Mouse (Mus musculus): ENCODE data around the gene Fbxo30. TPM values are rescaled to one million over a fixed set of nuclear protein-coding genes. Genes with fewer than 3 reads are reported as not detected.
"Not testable (repeated sequence)": the region's sequence is repeated elsewhere in the genome, so short reads cannot be mapped to it uniquely, and the experiment has no call there.

Gene Fbxo30
- 33.5 and 36.8 TPM in 2 replicates for polyA plus RNA-seq (2014; fragmentation: Nextera tagmentation; extraction: Ambion mirVana)

GRCm38 (mm10) chr10:11280578-11281463, at the start of gene Fbxo30:
Fbxo30 (plus strand) TSS chr10:11281330.
- peak within 1 kb of the TSS; percentile 99 for H3K9ac ChIP-seq (ENCODE audit: low read length)
- peak; percentile 93 for ATAC-seq (ENCODE audit: insufficient number of reproducible peaks, insufficient read depth, low FRiP score, low read depth)
- H3K4me3 ChIP-seq (ENCODE audit: control insufficient read depth in 1 of 2, insufficient read depth in 1 of 2, low read depth in 1 of 2, low read length in 2 of 2), result peak within 1 kb of the TSS; percentile 87 to 99
- no peaks in the 10 kb centered on the region for H3K27me3 ChIP-seq (ENCODE audit: control insufficient read depth, insufficient read depth, low read length)
- H3K27ac ChIP-seq (replicated peaks in 1 of 2; ENCODE audit: control insufficient read depth in 1 of 2, insufficient read depth in 1 of 2, low read depth in 2 of 2, low read length in 2 of 2), result peak within 1 kb of the TSS; percentile 98 to 100
- H3K4me2 ChIP-seq (ENCODE audit: low read length), result peak within 1 kb of the TSS; percentile 94
- H3K36me3 ChIP-seq (ENCODE audit: control insufficient read depth, insufficient read depth, low read length), result no peaks in the 10 kb centered on the region
- no peaks in the 10 kb centered on the region for H3K9me3 ChIP-seq (ENCODE audit: control insufficient read depth, low read length)
- WGBS, result 1% methylated on average over 84 of the region's 93 CpGs
- H3K4me1 ChIP-seq (ENCODE audit: control insufficient read depth in 2 of 2, insufficient read depth in 2 of 2, low read length in 2 of 2), result peaks cover 5% of the 10 kb centered on the region in 2 experiments; a peak in 3 of 4 replicates

- no peak for ATAC-seq (ENCODE audit: insufficient number of reproducible peaks, insufficient read depth, low FRiP score, low read depth)
- Histone ChIP-seq H3K4me1 (ENCODE audit: control insufficient read depth in 2 of 2, insufficient read depth in 2 of 2, low read length in 2 of 2) (peaks cover 2 to 20% of the 10 kb centered on the region in 2 experiments; a peak in 3 of 4 replicates), H3K9ac (ENCODE audit: low read length) (no peak overlapping the region), H3K27me3 (ENCODE audit: control insufficient read depth, insufficient read depth, low read length) (no peaks in the 10 kb centered on the region), H3K36me3 (ENCODE audit: control insufficient read depth, insufficient read depth, low read length) (no peaks in the 10 kb centered on the region), H3K9me3 (ENCODE audit: control insufficient read depth, low read length) (no peaks in the 10 kb centered on the region), H3K4me3 (ENCODE audit: control insufficient read depth in 1 of 2, insufficient read depth in 1 of 2, low read depth in 1 of 2, low read length in 2 of 2) (no peak overlapping the region), H3K4me2 (ENCODE audit: low read length) (no peak overlapping the region), H3K27ac (replicated peaks in 1 of 2; ENCODE audit: control insufficient read depth in 1 of 2, insufficient read depth in 1 of 2, low read depth in 2 of 2, low read length in 2 of 2) (peak overlapping the region; percentile 58 to 59; a peak in 3 of 4 replicates)
- WGBS, result 9% methylated on average over 3 of the region's 3 CpGs
These were observed 47.9 kb upstream of the Fbxo30 start for GRCm38 (mm10) chr10:11233208-11233607.

GRCm38 (mm10) chr10:11242988-11243387, 38.1 kb upstream of the Fbxo30 start:
- H3K4me3 ChIP-seq (ENCODE audit: control insufficient read depth in 1 of 2, insufficient read depth in 1 of 2, low read depth in 1 of 2, low read length in 2 of 2); H3K27me3 ChIP-seq (ENCODE audit: control insufficient read depth, insufficient read depth, low read length); H3K4me2 ChIP-seq (ENCODE audit: low read length); H3K9ac ChIP-seq (ENCODE audit: low read length); H3K9me3 ChIP-seq (ENCODE audit: control insufficient read depth, low read length); H3K4me1 ChIP-seq (ENCODE audit: control insufficient read depth in 2 of 2, insufficient read depth in 2 of 2, low read length in 2 of 2); ATAC-seq (ENCODE audit: insufficient number of reproducible peaks, insufficient read depth, low FRiP score, low read depth); H3K36me3 ChIP-seq (ENCODE audit: control insufficient read depth, insufficient read depth, low read length); H3K27ac ChIP-seq (replicated peaks in 1 of 2; ENCODE audit: control insufficient read depth in 1 of 2, insufficient read depth in 1 of 2, low read depth in 2 of 2, low read length in 2 of 2): not testable (repeated sequence)
- WGBS, result 32% methylated on average over 3 of the region's 3 CpGs

GRCm38 (mm10) chr10:11248210-11248609, 32.9 kb upstream of the Fbxo30 start:
- H3K4me2 ChIP-seq (ENCODE audit: low read length), result no peak overlapping the region

DNA sequence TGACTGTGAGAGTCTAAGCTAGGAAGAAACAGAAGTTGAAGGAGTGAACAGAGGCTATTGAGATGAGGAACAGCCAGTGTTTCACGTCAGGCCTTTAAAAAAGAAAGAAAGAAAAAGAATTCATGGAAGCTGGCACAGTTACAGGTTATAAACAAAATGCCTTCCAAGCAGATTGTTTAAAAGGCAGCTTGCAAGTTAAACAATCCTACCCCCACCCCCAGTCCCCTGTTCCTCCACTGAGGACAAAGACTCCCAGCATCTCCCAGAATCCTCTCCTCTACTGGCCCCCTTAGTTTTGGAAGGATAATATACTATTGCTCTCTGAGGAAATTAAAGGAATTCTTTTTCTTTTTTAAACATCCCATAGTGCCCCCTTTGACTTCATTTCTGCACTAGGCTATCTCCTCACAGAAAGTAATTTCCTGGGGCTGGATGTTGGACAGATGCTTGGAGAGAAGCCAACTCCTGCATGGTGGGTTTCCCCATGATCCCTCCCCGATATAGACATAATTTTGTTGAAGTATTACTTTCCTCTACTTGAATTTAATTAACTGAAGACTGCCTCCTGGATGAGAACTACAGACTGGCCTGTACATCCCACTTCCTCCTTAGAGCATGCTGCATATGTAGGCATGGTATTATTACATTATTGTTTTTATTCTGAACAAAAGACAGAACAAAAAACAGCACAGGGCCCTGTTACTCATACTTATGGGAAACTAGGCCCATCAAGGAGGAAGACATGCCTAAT, 30.7 kb upstream of the Fbxo30 start:
- H3K27me3 ChIP-seq (ENCODE audit: control insufficient read depth, insufficient read depth, low read length), result no peaks in the 10 kb centered on the region
- H3K9ac ChIP-seq (ENCODE audit: low read length), result no peak overlapping the region
- ATAC-seq (ENCODE audit: insufficient number of reproducible peaks, insufficient read depth, low FRiP score, low read depth), result no peak
- no peaks in the 10 kb centered on the region for H3K4me1 ChIP-seq (ENCODE audit: control insufficient read depth in 2 of 2, insufficient read depth in 2 of 2, low read length in 2 of 2)
- no peak overlapping the region for H3K4me2 ChIP-seq (ENCODE audit: low read length)
- 55% methylated on average over 2 of the region's 2 CpGs for WGBS
- H3K27ac ChIP-seq (replicated peaks in 1 of 2; ENCODE audit: control insufficient read depth in 1 of 2, insufficient read depth in 1 of 2, low read depth in 2 of 2, low read length in 2 of 2), result no peak overlapping the region
- H3K36me3 ChIP-seq (ENCODE audit: control insufficient read depth, insufficient read depth, low read length), result no peaks in the 10 kb centered on the region
- no peak overlapping the region for H3K4me3 ChIP-seq (ENCODE audit: control insufficient read depth in 1 of 2, insufficient read depth in 1 of 2, low read depth in 1 of 2, low read length in 2 of 2)
- no peaks in the 10 kb centered on the region for H3K9me3 ChIP-seq (ENCODE audit: control insufficient read depth, low read length)

More at GRCm38 (mm10) chr10:11248210-11248609, 32.9 kb upstream of the Fbxo30 start:
- no peak for ATAC-seq (ENCODE audit: insufficient number of reproducible peaks, insufficient read depth, low FRiP score, low read depth)
- Histone ChIP-seq H3K9ac (ENCODE audit: low read length) (no peak overlapping the region), H3K9me3 (ENCODE audit: control insufficient read depth, low read length) (no peaks in the 10 kb centered on the region), H3K4me1 (ENCODE audit: control insufficient read depth in 2 of 2, insufficient read depth in 2 of 2, low read length in 2 of 2) (peaks cover 2 to 4% of the 10 kb centered on the region in 2 experiments; a peak in 3 of 4 replicates), H3K27me3 (ENCODE audit: control insufficient read depth, insufficient read depth, low read length) (no peaks in the 10 kb centered on the region), H3K27ac (replicated peaks in 1 of 2; ENCODE audit: control insufficient read depth in 1 of 2, insufficient read depth in 1 of 2, low read depth in 2 of 2, low read length in 2 of 2) (no peak overlapping the region), H3K4me3 (ENCODE audit: control insufficient read depth in 1 of 2, insufficient read depth in 1 of 2, low read depth in 1 of 2, low read length in 2 of 2) (no peak overlapping the region), H3K36me3 (ENCODE audit: control insufficient read depth, insufficient read depth, low read length) (no peaks in the 10 kb centered on the region)
- WGBS, result 76% methylated on average over 3 of the region's 3 CpGs

- not testable (repeated sequence) for H3K4me3 ChIP-seq (ENCODE audit: control insufficient read depth in 1 of 2, insufficient read depth in 1 of 2, low read depth in 1 of 2, low read length in 2 of 2); H3K9ac ChIP-seq (ENCODE audit: low read length); H3K4me2 ChIP-seq (ENCODE audit: low read length); H3K36me3 ChIP-seq (ENCODE audit: control insufficient read depth, insufficient read depth, low read length); H3K4me1 ChIP-seq (ENCODE audit: control insufficient read depth in 2 of 2, insufficient read depth in 2 of 2, low read length in 2 of 2); H3K27ac ChIP-seq (replicated peaks in 1 of 2; ENCODE audit: control insufficient read depth in 1 of 2, insufficient read depth in 1 of 2, low read depth in 2 of 2, low read length in 2 of 2); H3K9me3 ChIP-seq (ENCODE audit: control insufficient read depth, low read length); ATAC-seq (ENCODE audit: insufficient number of reproducible peaks, insufficient read depth, low FRiP score, low read depth); H3K27me3 ChIP-seq (ENCODE audit: control insufficient read depth, insufficient read depth, low read length)
- WGBS, result 75% methylated on average over 4 of the region's 4 CpGs
These were observed 27.5 kb upstream of the Fbxo30 start for GRCm38 (mm10) chr10:11253581-11253980.

GRCm38 (mm10) chr10:11260119-11260518, 21.0 kb upstream of the Fbxo30 start:
- Histone ChIP-seq H3K4me2 (ENCODE audit: low read length) (no peak overlapping the region), H3K4me1 (ENCODE audit: control insufficient read depth in 2 of 2, insufficient read depth in 2 of 2, low read length in 2 of 2) (no peaks in the 10 kb centered on the region), H3K9ac (ENCODE audit: low read length) (no peak overlapping the region), H3K27ac (replicated peaks in 1 of 2; ENCODE audit: control insufficient read depth in 1 of 2, insufficient read depth in 1 of 2, low read depth in 2 of 2, low read length in 2 of 2) (no peak overlapping the region), H3K4me3 (ENCODE audit: control insufficient read depth in 1 of 2, insufficient read depth in 1 of 2, low read depth in 1 of 2, low read length in 2 of 2) (no peak overlapping the region), H3K9me3 (ENCODE audit: control insufficient read depth, low read length) (no peaks in the 10 kb centered on the region), H3K36me3 (ENCODE audit: control insufficient read depth, insufficient read depth, low read length) (no peaks in the 10 kb centered on the region), H3K27me3 (ENCODE audit: control insufficient read depth, insufficient read depth, low read length) (no peaks in the 10 kb centered on the region)
- ATAC-seq (ENCODE audit: insufficient number of reproducible peaks, insufficient read depth, low FRiP score, low read depth), result no peak
